Mouse (Mus musculus) layer of hippocampus, adult 11-12 months (tissue): ENCODE results near the gene Napb.
A peak's percentile ranks its signal among the peaks of the same experiment; 100 is the strongest.
"Not testable (repeated sequence)": the region's sequence is repeated elsewhere in the genome, so short reads cannot be mapped to it uniquely, and the experiment has no call there.

Experiments used
- DNase-seq: peaks from one replicate; pipeline ENCODE4 v3.0.0; 2022; ENCODE audit warnings: low spot score

The Napb gene

DNA sequence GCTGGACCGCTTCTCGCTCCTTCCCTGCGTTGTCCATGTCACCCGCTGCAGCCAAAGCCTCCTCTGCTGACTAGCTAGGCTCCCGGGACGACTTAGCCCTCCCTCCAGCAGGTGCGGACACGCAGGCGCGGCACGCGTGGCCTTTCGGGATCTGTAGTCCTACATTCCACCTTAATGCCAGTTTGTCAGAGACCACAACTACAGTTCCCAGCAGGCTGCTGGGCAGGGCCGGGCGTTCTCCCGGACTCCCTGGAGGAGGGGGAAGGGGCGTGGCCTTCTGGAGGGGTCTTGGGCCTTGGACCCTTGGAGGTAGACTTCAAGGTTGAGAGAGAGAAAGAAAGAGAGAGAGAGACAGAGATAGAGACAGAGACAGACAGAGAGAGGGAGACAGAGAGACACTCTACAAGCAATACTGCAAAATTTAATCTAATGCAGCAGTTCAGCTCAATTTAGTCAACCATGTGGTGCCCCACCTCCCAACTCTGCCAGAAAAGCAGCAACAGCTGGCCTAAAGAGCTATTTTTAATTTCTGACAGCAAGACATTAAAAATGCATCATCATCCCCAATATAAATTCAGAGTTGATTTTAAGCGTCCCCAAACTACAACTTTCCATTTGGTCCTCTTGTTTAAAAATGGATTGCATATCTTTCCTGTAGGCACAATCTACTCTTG is at the start of gene Napb:
TSS of gene Napb (minus strand) at position 141 of the 674 bp plus-strand sequence.
- DNase-seq: peak; percentile 95

DNA sequence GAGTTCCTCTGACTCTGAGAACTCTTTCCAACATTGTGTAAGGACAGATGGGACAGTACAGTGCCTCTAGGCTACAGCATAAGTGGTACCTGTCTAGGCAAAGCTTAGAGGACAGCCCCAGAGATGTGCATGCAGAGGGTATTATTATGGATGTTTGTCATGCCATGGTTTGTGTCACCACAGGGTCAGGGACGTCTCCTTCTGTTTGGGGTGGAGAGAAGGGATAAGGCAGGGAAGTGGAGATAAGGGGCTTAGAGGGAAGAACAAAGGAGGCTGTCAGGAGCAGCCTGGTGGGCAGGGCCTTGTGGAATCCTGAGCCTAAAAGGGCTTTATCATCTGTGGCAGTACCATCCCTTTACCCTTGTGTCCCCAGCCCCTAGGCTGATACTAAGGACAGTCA is 49.4 kb upstream of the Napb start, which contains the start of gene 8030411F24Rik:
TSS of gene 8030411F24Rik (plus strand) at position 301 of the 400 bp plus-strand sequence.
- no peak for DNase-seq

DNA sequence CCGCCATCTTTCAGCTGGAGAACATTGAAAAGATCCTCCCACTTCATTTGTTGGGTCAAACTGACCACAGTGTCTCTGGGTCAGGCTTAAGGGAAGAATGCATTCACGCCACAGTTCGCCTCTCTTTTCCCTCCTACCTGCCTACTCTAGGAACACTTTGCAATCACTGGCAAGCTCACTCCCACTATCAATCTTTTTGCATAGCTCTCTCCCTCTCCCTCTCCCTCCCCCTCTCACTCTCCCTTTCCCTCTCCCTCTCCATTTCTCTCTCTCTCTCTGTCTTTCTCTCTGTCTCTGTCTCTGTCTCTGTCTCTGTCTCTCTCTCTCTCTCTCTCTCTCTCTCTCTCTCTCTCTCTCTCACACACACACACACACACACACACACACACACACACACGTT is 39.1 kb upstream of the Napb start, which contains the start of gene Cst11:
TSS of gene Cst11 (minus strand) at position 101 of the 400 bp plus-strand sequence.
- not testable (repeated sequence) for DNase-seq

DNA sequence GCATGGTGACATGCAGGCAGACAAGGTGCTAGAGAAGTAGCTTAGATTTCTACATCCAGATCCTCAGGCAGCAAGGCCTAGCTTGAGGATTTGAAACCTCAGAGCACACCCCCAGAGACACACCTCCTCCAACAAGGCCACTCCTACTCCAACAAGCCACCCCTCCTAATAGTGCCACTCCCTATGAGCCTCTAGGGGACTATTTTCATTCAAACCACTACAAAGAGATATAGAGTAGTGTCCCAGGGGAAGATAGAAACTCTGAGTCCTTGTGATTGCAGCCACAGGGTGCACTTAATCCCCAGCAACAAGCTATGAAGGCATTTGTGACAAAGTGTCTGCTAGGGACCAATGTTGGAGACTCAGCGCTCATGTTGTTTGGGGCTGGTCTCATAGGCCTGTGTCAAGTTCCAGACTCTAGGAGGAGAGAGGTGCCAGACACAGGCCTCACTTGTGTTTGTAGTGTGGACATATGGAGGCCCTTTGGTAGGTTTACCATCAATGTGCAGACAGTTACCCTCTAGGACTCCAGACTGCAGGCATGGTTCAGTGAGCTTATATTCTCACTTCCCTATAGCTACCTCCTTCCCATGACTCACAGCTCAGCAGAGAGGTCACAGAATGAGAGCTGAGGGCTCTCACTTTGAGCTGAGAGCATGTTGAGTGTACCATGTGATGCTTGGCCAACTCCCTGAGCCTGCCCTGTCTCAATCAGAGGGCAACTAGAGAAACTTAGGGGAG is 31.6 kb upstream of the Napb start:
- no peak for DNase-seq

DNA sequence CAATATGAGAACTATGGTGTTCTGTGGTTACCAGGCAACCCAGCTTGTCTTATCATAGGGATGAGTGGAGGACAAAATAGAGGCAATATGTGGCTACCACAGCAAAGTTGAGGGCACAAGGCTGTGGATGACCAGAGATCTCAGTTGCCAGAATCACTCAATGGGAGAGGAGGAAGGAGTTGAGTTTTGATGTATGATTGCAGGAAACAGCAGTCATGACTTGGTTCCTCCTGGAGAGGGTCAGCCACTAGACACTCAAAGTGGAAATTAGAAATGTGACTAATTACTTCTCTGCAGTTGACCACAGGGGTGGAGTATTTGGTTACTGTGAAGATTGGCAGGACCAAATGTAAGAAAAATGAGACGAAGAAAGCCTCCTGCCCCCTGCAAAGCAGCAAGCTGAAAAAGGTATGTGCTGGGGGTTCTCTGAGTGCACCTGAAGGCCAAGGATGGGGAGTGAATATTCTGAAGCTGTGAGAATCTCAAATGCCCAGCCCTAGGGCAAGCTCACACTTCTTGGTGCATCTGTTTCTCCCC is 22.1 kb upstream of the Napb start:
- DNase-seq: no peak

DNA sequence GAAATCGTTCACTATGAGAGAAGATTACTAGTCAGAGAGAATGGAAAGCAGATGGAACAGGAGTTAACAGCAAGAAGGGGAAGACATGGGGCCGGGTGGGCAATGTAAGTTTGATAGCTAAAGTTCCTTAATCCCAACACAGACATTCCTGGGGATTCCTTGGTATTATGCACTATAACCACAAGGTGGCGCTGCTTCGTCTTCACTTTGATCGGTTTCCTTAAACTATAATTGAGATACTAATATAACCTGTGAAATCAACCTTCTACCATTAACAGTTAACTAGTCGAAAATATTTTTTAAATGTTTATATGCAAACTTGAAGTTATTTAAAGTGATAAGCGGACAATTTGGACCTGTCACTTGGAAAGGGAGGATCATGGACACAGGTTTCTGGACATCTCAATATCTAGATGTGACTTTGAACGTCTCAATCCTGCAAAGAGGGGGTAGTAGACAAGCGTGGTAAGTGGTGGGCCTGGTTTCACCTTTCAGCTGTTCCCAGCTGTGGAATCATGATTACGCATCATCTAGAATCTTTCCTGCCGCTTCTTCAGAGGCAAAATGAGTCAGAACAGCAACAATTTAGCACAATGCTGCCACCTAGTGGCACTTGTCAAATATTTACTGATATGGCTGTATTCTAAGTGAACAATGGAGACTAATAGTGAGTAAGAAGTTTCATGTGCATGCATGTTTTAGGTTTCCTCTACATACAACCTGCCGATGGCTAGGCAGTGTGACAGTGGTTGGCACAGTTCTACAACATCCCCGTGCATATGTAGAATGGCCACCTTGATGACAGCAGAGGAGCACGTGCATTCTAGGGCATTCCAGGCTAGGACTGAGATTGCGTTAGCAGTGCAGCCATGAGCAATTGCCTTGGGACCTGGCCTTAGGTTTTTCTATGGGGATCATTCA is 19.9 kb upstream of the Napb start:
- DNase-seq: peak; percentile 78

DNA sequence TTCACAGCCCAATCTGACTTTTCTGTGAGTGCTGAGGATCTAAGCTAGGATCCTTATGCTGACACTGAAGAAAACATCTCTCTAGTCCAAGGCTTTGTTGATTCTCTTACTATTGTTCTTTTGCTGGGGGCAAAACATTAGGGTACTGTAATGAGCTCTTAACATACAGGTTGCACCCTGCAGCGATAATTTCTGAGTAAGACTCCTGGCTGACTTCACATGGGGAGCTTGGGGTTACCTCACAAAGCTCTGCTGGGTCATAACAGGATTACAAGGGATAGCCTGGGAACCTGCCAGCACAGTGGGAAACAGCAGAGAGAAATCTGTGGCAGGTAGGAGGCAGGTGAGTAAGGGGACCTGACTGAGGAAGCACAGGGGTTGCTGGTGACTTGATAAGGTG is 17.8 kb upstream of the Napb start, which contains the start of gene Cstl1:
TSS of gene Cstl1 (plus strand) at position 301 of the 400 bp plus-strand sequence.
- no peak for DNase-seq

DNA sequence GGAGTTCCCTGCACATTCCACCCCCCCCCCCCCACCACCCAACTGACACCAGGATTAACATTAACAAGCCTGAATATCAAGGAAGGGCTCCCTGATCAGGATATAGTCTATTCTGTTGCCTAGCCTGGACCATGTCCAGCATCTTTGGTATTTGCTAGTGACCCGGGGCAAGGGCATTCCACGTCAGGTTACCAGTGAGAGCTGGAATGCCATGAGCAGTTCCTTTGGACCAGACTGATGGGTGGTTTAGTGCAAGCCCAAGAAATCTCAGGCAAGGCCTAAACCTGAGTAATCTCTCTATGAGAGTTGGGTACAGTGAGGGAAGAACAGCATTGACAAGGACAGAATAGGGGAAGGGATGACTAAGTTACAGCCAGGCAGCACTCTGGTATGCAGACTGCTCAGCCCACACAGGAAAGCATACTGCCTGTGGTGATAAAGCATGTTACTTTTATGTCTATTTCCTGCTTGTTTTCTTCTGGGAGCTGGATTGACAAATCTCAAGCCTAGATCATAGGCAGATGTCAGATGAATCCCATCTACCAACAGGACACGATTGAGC is 11.7 kb upstream of the Napb start:
- no peak for DNase-seq

DNA sequence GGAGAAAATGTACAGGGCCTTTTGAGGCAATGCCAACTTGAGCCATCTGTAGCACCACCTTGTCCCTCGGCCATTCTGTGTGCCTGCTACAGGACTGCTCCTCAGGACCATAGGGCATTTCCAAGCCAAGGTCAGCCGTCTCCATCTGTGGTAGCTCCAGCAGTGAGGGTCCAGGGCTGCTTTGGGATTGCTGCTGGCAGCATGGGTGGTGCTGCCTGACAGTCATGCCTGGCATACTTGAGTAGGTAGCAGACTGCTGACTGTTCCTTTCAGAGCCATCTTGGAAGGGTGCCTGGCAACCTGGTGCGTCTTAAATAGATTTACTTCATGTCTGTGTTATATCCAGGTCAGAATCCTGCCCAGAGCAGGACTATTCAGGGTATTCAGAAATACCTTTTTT is 10.7 kb upstream of the Napb start:
- DNase-seq: peak; percentile 33

DNA sequence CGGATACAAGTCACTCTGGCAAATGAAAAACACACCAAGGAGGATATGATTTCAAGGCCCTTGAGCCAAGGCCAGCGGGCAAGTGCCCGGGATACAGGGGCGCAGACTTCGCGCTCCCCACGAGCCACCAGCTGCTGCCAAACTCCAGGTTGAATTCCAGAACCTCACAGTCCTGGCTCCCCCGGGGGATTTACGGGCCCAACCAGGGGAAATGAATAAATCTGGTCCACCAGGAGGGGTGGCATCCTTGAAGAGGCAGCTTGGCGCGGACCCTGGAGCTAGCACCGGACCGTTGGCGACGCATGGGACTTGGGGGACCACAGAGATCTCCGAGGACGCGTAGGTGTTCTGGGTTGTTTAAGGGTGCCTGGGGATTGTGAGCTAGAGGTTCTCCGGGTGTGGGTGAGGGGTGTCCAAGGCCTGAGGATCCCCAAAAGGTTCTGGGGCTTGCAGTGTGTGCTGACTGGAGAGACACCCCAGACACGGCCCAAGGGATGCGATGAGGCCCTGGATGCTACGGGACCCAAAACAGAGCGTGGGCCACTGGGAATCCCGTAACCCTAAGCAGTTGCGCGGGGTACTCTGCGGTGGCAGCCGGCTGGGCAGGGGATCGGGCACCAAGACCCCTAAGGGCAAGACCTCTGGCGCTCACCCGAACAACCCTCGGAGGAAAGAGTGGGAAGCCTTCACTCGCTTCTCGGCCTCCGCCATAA is 497 bp downstream of the Napb start:
- DNase-seq: peak; percentile 38

DNA sequence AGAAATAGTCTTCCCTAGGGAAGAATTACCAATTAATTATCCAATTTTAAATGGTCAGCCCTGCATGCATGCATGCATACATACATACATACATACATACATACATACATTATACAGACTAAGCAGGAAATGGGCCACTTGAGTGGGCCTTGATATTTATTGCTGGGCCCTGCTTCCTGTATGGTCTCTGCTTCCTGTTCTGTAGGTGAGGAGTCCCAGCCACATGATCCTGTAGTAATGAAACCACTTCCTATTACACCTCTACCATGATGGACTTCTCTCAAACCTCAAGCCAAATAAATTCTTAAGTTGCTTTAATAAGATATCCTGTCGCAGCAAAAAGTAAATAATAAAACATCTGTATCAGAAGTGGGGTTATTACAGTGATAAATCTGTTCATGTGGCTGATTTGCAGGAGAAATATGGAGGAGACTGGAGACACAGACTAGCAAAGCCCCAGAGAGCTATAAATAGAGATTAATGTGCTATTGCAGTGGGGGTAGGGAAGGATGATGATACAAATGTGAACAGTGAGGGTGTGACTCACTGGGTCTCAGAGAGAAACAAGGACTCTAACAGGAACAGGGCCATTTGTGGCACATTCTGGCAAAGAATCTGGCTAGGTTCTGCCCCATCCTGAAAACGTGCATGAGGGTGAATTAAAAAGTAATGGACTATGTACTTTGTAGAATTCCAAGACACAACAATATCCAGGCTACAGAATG is 12.8 kb downstream of the Napb start:
- no peak for DNase-seq

DNA sequence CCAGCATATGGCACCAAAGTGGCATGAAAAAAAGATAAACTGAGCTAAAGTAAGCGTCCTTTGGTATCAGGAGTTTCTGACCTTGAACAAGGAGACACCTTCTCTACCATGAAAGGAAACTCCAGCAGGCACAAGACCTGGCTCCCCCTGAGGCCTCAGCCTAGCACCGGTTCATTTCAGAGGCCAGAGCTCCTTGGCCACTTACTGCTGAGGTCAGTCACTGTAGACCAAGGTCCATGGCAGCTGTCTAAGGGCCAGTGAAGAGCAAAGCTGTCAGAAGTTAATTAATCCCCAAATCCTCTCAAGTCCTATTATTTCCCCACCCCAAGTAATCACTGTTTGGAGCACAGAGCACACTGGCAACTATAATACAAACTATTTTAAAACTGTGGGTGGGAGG is 15.2 kb downstream of the Napb start:
- DNase-seq: no peak

DNA sequence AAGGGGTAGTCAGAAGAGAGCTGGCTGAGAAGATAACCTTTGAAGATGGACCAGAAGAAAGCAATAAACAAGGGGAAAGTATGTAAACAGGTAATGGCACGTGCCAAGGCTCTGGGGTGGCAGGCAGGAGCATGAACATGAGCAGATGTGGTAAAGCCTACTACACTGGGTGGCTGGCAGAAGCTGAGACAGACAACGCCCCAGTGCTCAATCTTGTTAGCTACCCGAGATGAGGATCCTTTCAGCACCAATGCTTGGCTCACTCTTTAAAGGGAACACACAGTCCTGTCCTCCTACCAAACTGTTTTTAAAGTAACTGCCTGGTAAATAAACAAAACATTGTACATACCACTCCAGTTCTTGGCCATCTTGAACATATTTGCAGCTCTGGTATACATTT is 19.9 kb downstream of the Napb start:
- no peak for DNase-seq

DNA sequence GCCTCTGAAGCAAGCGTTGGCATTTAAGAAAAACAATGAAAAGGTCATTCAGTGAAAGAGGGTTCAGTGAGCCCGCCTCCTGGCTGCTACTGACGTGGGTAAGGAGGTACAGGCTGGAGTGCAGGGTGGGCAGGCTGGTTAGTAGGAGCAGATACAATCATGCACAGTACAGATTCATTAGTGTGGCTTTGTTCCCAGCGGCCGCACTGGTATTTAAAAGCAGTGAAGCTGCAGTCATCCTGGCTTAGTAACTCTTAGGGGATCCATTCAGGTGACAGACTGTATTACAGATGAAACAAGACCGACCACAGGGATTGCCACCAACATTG is 25.1 kb downstream of the Napb start:
- no peak for DNase-seq

DNA sequence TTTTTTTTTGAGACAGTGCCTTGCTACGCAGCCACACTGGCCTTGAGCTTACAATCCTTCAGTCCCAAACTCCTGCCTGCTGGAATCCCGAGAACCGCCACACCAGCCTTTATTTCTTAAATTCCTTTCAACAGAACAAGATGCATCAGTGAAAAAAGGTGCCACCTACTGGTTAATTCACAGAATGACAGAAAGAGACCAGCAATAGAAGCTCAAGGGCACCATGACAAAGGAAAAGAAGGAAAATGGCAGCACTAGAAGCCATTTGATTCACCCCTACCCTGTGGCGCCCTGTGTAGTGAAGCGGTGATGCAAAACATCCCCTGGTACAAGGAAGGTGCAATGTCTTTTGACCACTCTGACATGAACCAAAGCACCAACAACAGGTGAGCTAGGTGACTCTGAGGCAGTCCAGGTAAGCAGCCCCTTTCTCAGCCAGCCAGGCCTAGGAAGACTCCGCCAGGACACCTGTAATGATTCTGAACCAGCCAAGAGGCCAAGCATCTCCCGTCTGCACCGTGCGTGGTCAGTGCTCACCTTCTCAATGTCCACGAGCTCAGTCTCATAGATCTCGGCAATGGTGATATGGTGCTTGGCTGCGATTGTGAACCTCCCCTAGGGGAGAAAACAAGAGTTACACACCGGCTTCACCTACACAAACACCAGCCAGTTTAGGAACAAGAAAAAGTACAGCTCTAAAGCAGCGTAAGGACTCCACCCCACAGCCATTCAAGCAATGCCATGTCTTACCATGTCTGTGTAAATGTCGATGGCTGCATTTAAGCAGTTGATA is 25.7 kb downstream of the Napb start:
- DNase-seq: no peak

DNA sequence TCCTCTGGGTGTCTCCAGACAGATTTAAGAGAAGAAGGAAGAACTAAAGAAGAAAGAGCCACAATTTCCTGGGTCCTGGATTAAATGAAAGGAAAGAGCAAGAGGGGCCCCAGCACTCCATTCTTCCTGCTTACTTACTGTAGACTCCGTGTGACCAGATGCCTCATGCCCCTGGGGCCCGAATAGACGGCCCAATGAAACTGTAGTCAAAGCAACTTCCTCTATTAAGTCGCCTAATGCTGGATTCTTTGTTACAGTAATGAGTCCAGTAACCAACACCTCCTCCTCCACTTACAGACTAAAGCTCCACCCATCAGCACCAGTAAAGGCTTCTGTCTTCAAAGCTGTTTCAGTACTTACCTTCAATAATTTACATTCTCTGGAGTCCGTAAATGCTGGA is 33.7 kb downstream of the Napb start:
- DNase-seq: no peak

DNA sequence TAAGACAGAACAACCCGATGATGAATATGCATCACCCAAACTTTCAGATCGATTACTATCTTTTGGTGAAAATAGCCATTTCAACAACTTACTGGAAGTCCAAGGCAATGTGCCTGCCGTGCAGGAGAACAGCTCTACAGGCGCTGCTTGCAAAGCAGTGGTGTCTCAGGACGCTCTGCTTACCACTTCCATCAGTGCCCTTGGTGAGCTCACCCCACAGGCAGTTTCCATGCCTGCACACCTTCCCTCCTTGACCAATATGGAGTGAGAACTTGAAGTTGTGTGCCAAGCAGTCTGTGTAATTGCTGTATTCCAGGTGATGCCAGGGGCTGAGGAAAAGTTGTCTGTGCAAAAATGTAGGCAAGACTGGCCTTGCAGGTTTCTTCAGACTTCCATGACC is 41.5 kb downstream of the Napb start:
- no peak for DNase-seq

DNA sequence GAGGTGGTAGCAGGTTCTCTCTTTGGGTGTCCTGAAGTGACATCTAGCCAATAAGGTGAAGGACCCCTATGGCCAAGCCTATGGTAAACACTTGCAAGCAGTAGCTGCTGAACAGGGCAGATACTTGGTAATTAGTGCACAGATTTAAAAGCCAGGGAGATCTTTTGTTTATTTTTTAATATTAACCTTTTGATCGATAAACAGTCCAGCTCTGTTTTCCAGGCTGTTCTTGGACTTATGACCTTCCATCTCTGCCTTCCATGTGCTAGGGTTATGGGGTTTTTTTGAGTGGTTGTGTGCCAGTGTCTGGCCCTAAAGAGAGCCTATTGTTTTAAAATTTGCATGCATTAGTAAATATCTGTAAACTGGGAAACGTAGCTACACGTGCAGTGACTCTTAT is 42.0 kb downstream of the Napb start:
- DNase-seq: no peak

DNA sequence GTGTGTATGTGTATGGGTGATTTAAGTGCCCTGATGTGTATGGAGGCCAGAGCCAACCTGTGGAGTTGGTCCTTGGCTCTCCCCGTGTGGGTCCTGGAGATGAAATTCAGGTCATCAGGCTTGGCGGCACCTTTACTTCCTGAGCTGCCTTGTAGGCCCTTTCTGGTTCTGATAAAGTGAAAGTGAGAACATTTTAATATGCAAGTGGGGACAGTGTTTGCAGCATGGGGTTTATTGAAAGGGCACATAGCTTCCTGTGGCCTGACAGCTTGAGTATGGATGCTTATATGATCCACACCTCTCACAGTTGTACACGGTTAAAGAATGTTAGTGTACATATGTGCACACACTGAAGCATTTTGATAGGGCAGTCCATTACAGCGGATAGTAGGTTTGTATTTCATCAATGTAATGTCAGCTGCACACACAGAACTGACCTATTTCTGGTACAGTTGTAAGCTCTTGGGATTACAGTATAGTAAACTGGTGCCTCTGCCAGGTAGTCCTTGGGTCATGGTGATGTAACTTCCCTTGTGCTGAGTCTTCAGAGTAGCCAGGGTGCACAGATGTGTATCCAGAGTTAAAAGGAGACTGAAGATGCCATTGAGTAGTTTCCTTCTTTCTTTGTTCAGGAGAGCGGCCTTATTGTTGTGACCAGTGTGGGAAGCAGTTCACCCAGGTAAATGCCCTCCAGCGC is 42.7 kb downstream of the Napb start:
- DNase-seq: no peak
